Mouse (Mus musculus) kidney, embryonic 16.5 days (tissue): ENCODE measurements around the gene Gm11027. TPM values are rescaled to one million over a fixed set of nuclear protein-coding genes. Genes with fewer than 3 reads are reported as not detected.

Experiments
- ATAC-seq: fragments of 200-750 bp; cut with Nextera tagmentation; 2 replicates; pipeline ENCODE4 v1.8.0; 2017; ENCODE audit warnings: moderate TSS enrichment; ENCODE audit not compliant: low FRiP score, low TSS enrichment
- H3K27ac ChIP-seq: fragments of 300-500 bp; sonication (generic); 2 replicates; pipeline ENCODE4 v1.5.1; 2014; ENCODE audit warnings: low read length
- H3K27me3 ChIP-seq: fragments of 300-500 bp; sonication (generic); 2 replicates; pipeline ENCODE4 v1.6.1; 2014; ENCODE audit warnings: low read length, control low read depth, mixed read lengths; ENCODE audit not compliant: insufficient read depth
- H3K36me3 ChIP-seq: fragments of 300-500 bp; sonication (generic); 2 replicates; pipeline ENCODE4 v1.6.1; 2014; ENCODE audit warnings: low read length, control low read depth, mixed read lengths; ENCODE audit not compliant: insufficient read depth
- H3K4me1 ChIP-seq: fragments of 300-500 bp; sonication (generic); 2 replicates; pipeline ENCODE4 v1.6.1; 2014; ENCODE audit warnings: low read length, control low read depth, mixed read lengths; ENCODE audit not compliant: insufficient read depth
- H3K4me2 ChIP-seq: fragments of 300-500 bp; sonication (generic); replicated peaks from 2 replicates; pipeline ENCODE4 v1.6.1; 2014; ENCODE audit warnings: low read depth, low read length
- H3K4me3 ChIP-seq: fragments of 300-500 bp; sonication (generic); 2 replicates; pipeline ENCODE4 v1.5.1; 2014; ENCODE audit warnings: mild to moderate bottlenecking, low read length
- H3K9ac ChIP-seq: fragments of 300-500 bp; sonication (generic); replicated peaks from 2 replicates; pipeline ENCODE4 v1.6.1; 2014; ENCODE audit warnings: low read length
- H3K9me3 ChIP-seq: fragments of 300-500 bp; sonication (generic); 2 replicates; pipeline ENCODE4 v1.6.1; 2016; ENCODE audit warnings: low read length, control low read depth
- WGBS: fragments of 180-500 bp; shearing (Covaris S2); extraction: QIAGEN DNeasy Blood & Tissue Kit; methylation state at CpG from one replicate; pipeline ENCODE4 v1.1.7; 2014; 5-methylcytosine and 5-hydroxymethylcytosine counted together
- polyA plus RNA-seq: library from polyadenylated mRNA; unstranded; fragments of >200 nt; fragmentation: Nextera tagmentation; extraction: Ambion mirVana; gene quantifications from 2 replicates; pipeline ENCODE4 v1.2.1, GENCODE M21; 2015

The Gm11027 gene
- polyA plus RNA-seq, 1 experiment from 2014 or later = not detected

DNA sequence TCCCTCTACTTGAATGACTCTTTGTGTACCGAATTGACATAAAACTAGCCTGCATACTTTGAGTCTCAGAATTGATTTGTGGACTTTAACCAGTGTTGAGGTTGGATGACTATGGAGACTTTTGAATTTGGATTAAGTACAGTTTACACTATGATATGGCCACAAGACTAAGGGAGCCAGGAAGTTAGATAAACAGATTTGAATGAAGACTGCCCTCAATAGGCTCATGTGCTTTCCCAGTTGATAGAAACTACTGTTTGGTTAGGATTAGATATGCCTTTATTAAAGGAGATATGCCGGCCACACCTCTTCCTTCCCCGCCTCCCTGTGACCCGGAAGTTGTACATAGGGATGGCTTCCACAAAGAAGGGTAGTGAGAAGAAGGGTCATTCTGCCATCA, 445 bp downstream of the Gm11027 start:
- Histone ChIP-seq H3K9me3 (no peaks in the 10 kb centered on the region), H3K4me1 (peaks cover 6% of the 10 kb centered on the region; the same call in 1 of the 2 replicates), H3K27ac (no peak overlapping the region), H3K9ac (no peak overlapping the region), H3K27me3 (no peaks in the 10 kb centered on the region), H3K36me3 (no peaks in the 10 kb centered on the region), H3K4me3 (no peak overlapping the region), H3K4me2 (no peak overlapping the region)
- 87% methylated on average over 4 of the region's 4 CpGs for WGBS
- ATAC-seq = no peak

GRCm38 (mm10) chr12:116276961-116277360, 1.8 kb downstream of the Gm11027 start:
- no peak for ATAC-seq
- Histone ChIP-seq H3K27me3 (no peaks in the 10 kb centered on the region), H3K27ac (no peak overlapping the region), H3K36me3 (no peaks in the 10 kb centered on the region), H3K9me3 (no peaks in the 10 kb centered on the region), H3K4me2 (no peak overlapping the region), H3K9ac (no peak overlapping the region), H3K4me1 (peaks cover 8% of the 10 kb centered on the region; the same call in 1 of the 2 replicates), H3K4me3 (no peak overlapping the region)
- 46% methylated on average over 2 of the region's 2 CpGs for WGBS

DNA sequence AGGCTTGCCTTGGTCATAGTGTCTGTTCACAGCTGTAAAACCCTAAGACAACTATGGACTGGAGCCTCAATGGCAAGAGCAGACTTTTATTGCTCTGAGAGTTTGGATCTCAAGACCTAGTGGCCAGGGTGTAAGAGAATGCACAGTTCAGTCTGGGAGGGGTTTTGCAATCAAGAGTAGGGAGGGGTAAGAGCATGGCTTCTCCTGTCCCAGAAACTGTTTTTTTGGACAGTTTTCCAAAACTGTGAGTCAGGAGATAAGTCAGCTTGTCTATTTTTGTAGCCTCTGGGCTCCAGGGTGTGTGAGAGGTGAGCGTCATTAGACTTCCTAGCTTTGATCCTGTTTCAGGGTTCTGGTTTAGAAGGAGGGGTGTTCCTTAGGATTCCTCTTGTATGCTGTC, 3.4 kb downstream of the Gm11027 start:
- Histone ChIP-seq H3K4me3 (no peak overlapping the region), H3K9me3 (no peaks in the 10 kb centered on the region), H3K4me2 (no peak overlapping the region), H3K36me3 (no peaks in the 10 kb centered on the region), H3K4me1 (peaks cover 13% of the 10 kb centered on the region), H3K9ac (no peak overlapping the region), H3K27ac (no peak overlapping the region), H3K27me3 (no peaks in the 10 kb centered on the region)
- ATAC-seq = no peak
- WGBS = 65% methylated on average over 1 of the region's 1 CpGs

DNA sequence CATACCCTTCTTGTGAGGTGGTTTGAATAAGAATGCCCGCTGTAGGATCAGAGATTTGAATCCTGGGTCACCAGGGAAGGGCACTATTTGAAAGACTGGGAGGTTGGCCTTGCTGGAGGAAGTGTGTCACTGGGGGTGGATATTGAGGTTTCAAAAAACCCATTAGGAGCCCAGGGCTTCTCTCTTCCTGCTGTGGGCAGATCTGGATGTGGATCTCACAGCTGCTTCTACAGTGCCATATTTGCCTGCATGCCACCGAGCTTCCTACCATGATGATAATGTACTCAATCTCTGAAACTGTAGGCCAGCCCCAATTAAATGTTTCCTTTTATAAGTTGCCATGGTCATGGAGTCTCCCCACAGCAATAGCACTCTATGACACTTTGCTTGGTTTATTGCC, 4.0 kb downstream of the Gm11027 start:
- Histone ChIP-seq H3K4me2 (no peak overlapping the region), H3K9ac (no peak overlapping the region), H3K4me1 (peaks cover 13% of the 10 kb centered on the region), H3K9me3 (no peaks in the 10 kb centered on the region), H3K27ac (no peak overlapping the region), H3K36me3 (no peaks in the 10 kb centered on the region), H3K27me3 (no peaks in the 10 kb centered on the region), H3K4me3 (no peak overlapping the region)
- WGBS = 88% methylated on average over 2 of the region's 2 CpGs
- ATAC-seq = no peak

DNA sequence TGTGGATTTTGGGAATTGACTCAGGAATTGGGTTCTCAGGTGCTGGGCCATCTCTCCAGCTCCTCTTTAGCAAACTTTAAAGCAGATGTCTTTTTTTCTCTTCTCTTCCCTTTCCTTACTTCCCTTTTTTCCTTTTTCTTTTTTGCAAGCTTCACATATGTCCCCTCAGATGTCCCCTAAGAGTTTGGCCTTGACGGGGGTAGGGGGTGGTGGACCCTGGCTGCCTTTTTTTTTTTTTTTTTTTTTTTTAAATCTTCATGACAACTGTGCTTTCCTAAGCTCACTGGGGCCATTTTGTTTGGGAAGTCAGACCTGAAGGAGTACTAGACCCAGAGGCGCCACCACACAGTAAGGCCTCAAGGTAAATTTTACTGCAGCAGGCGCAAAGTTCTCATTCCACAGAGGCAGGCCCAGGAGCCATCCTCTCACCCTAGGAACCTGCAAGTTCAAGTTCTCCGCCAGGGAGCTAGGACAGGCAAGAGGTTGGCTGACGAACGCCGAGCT, 5.0 kb downstream of the Gm11027 start:
- H3K4me1 ChIP-seq = peaks cover 13% of the 10 kb centered on the region
- H3K9me3 ChIP-seq = no peaks in the 10 kb centered on the region
- no peak for ATAC-seq
- WGBS = 0% methylated on average over 7 of the region's 7 CpGs
- H3K9ac ChIP-seq = peak overlapping the region; percentile 97
- peak overlapping the region; percentile 86 for H3K4me2 ChIP-seq
- H3K36me3 ChIP-seq = no peaks in the 10 kb centered on the region
- no peaks in the 10 kb centered on the region for H3K27me3 ChIP-seq
- H3K4me3 ChIP-seq = peak overlapping the region; percentile 71
- peak overlapping the region; percentile 99 for H3K27ac ChIP-seq

GRCm38 (mm10) chr12:116280653-116281364, 5.6 kb downstream of the Gm11027 start, which contains the start of gene Esyt2:
Esyt2 (plus strand) TSS chr12:116281196.
- H3K4me1 ChIP-seq = peaks cover 13% of the 10 kb centered on the region
- peak within 1 kb of the TSS; percentile 97 for H3K9ac ChIP-seq
- no peaks in the 10 kb centered on the region for H3K9me3 ChIP-seq
- ATAC-seq = peak; percentile 98
- no peaks in the 10 kb centered on the region for H3K27me3 ChIP-seq
- no peaks in the 10 kb centered on the region for H3K36me3 ChIP-seq
- H3K4me2 ChIP-seq = peak within 1 kb of the TSS; percentile 86
- H3K27ac ChIP-seq = peak within 1 kb of the TSS; percentile 99
- H3K4me3 ChIP-seq = peak within 1 kb of the TSS; percentile 71
- under 1% methylated on average over 55 of the region's 68 CpGs for WGBS

- Histone ChIP-seq H3K9ac (peak overlapping the region; percentile 97), H3K27me3 (no peaks in the 10 kb centered on the region), H3K4me3 (peak overlapping the region; percentile 71), H3K4me1 (peaks cover 13% of the 10 kb centered on the region), H3K36me3 (no peaks in the 10 kb centered on the region), H3K9me3 (no peaks in the 10 kb centered on the region), H3K27ac (peak overlapping the region; percentile 95), H3K4me2 (peak overlapping the region; percentile 86)
- ATAC-seq = no peak
- WGBS = under 1% methylated on average over 55 of the region's 55 CpGs
These were observed 6.5 kb downstream of the Gm11027 start for GRCm38 (mm10) chr12:116281427-116282281.

- no peak for ATAC-seq
- Histone ChIP-seq H3K4me2 (no peak overlapping the region), H3K27ac (no peak overlapping the region), H3K27me3 (no peaks in the 10 kb centered on the region), H3K36me3 (no peaks in the 10 kb centered on the region), H3K9me3 (no peaks in the 10 kb centered on the region), H3K9ac (no peak overlapping the region), H3K4me1 (peaks cover 13% of the 10 kb centered on the region), H3K4me3 (no peak overlapping the region)
- WGBS = 96% methylated on average over 2 of the region's 2 CpGs
These were observed 7.7 kb downstream of the Gm11027 start for GRCm38 (mm10) chr12:116282856-116283255.

DNA sequence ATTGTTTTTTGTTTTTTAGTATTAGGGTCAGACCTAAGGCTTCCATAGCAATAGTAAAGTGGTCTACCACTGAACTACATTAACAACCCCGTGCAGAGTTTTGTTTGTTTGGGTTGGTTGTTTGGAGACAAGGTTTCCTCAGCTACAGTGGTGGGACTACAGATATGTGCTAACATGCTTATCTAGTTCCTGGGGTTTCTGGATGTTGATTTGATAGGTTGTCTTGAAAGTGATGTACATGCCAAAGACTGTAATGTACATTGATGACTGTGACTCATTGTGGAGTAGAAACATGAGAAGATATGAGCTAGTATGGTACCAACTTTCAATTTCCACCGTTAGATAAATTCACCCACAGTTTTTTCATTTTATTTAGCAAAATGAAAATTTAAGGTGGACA, 8.3 kb downstream of the Gm11027 start:
- H3K36me3 ChIP-seq = no peaks in the 10 kb centered on the region
- no peak for ATAC-seq
- no peak overlapping the region for H3K4me2 ChIP-seq
- H3K4me1 ChIP-seq = peaks cover 13% of the 10 kb centered on the region
- no peaks in the 10 kb centered on the region for H3K27me3 ChIP-seq
- WGBS = 78% methylated on average over 2 of the region's 2 CpGs
- no peaks in the 10 kb centered on the region for H3K9me3 ChIP-seq
- H3K9ac ChIP-seq = no peak overlapping the region
- H3K27ac ChIP-seq = no peak overlapping the region
- no peak overlapping the region for H3K4me3 ChIP-seq
